Mouse (Mus musculus): Measurements from ENCODE around the gene Slc6a18.

DNA sequence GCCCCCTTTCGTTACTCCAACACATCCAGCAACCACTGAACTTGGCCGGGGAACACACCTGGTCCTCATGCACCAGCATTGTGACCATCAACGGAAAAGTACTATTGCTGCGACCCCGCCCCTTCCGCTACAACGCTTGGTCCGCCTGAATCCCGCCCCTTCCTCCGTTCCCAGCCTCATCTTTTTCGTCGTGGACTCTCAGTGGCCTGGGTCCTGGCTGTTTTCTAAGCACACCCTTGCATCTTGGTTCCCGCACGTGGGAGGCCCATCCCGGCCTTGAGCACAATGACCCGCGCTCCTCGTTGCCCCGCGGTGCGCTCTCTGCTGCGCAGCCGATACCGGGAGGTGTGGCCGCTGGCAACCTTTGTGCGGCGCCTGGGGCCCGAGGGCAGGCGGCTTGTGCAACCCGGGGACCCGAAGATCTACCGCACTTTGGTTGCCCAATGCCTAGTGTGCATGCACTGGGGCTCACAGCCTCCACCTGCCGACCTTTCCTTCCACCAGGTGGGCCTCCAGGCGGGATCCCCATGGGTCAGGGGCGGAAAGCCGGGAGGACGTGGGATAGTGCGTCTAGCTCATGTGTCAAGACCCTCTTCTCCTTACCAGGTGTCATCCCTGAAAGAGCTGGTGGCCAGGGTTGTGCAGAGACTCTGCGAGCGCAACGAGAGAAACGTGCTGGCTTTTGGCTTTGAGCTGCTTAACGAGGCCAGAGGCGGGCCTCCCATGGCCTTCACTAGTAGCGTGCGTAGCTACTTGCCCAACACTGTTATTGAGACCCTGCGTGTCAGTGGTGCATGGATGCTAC, 50.9 kb downstream of the Slc6a18 start, which contains the start of gene Tert:
- no peak for TF ChIP-seq MYOD1 (IDR thresholded peaks at IDR 0.05; ENCODE audit: control insufficient read depth in 1 of 3, insufficient read length in 2 of 3, low read depth in 2 of 3)
- TF ChIP-seq CEBPB (IDR thresholded peaks at IDR 0.05; ENCODE audit: insufficient read depth, poor library complexity, severe bottlenecking) = no peak
- no peak for TF ChIP-seq E2F4 (IDR thresholded peaks at IDR 0.05; ENCODE audit: insufficient read depth)
- no peak for TF ChIP-seq POLR2AphosphoS2 (IDR thresholded peaks at IDR 0.05; ENCODE audit: insufficient read length, low read depth)
- no peak for TF ChIP-seq TCF12 (IDR thresholded peaks at IDR 0.05; ENCODE audit: insufficient read depth, poor library complexity, severe bottlenecking)
- no peak for TF ChIP-seq MAX (IDR thresholded peaks at IDR 0.05; ENCODE audit: low read depth)
- no peak for TF ChIP-seq POLR2A (IDR thresholded peaks at IDR 0.05; ENCODE audit: insufficient read length, low read depth)
- no peak for TF ChIP-seq SRF (IDR thresholded peaks at IDR 0.05; ENCODE audit: control insufficient read depth, insufficient read length, low read depth)
- TF ChIP-seq TCF3 (IDR thresholded peaks at IDR 0.05; ENCODE audit: insufficient read length, low read depth) = no peak
- TF ChIP-seq USF1 (IDR thresholded peaks at IDR 0.05; ENCODE audit: low read depth) = no peak
- no peak for TF ChIP-seq MYOG (IDR thresholded peaks at IDR 0.05; ENCODE audit: control insufficient read depth in 1 of 3, insufficient read depth in 1 of 3, insufficient read length in 2 of 3, low read depth in 2 of 3)
- no peak for TF ChIP-seq REST (IDR thresholded peaks at IDR 0.05; ENCODE audit: insufficient read depth, insufficient read length)
